ENCODE assay signal across 34 mouse cellular contexts in genomic region chr5:69350596-69350995, GRCm38 (mm10). TPM values are rescaled to one million over a fixed set of nuclear protein-coding genes. Genes with fewer than 3 reads are reported as not detected.
"Had no signal": no experiment of that assay in that cellular context is flagged by ENCODE, and none has a peak within 500 bp of the region (broad histone marks: within the 10 kb centered on the region; RNA-seq: fewer than 3 reads in every experiment).

No protein-coding gene starts in this region.

- H3K36me3 ChIP-seq: limb, embryonic 10.5 days; limb, embryonic 12.5 days; limb, embryonic 13.5 days; limb, embryonic 15.5 days; liver, embryonic 12.5 days; liver, embryonic 13.5 days; liver, embryonic 15.5 days; lung, embryonic 15.5 days; midbrain, embryonic 10.5 days; midbrain, embryonic 12.5 days; midbrain, embryonic 13.5 days; midbrain, embryonic 15.5 days had no signal

- H3K27me3 ChIP-seq: limb, embryonic 12.5 days; limb, embryonic 13.5 days; limb, embryonic 15.5 days; liver, embryonic 12.5 days; liver, embryonic 13.5 days; liver, embryonic 15.5 days; lung, embryonic 15.5 days; megakaryocyte, embryonic 14.5 days; midbrain, embryonic 12.5 days; midbrain, embryonic 13.5 days; midbrain, embryonic 15.5 days had no signal

- ATAC-seq: liver, embryonic 12.5 days; liver, postnatal 0 days; lung, postnatal 0 days; midbrain, embryonic 13.5 days; midbrain, embryonic 15.5 days; midbrain, embryonic 16.5 days had no signal

- H3K9ac ChIP-seq: limb, embryonic 12.5 days; limb, embryonic 13.5 days; limb, embryonic 15.5 days; liver, embryonic 12.5 days; liver, embryonic 13.5 days; liver, embryonic 14.5 days; liver, embryonic 15.5 days; liver, postnatal 0 days; lung, embryonic 14.5 days; lung, embryonic 15.5 days; midbrain, embryonic 12.5 days; midbrain, embryonic 13.5 days; midbrain, embryonic 15.5 days had no signal

- H3K4me3 ChIP-seq: left cerebral cortex, adult 2 months; limb, embryonic 10.5 days; limb, embryonic 12.5 days; limb, embryonic 13.5 days; limb, embryonic 15.5 days; liver, embryonic 12.5 days; liver, embryonic 13.5 days; liver, embryonic 15.5 days; lung, embryonic 15.5 days; megakaryocyte, embryonic 14.5 days; midbrain, embryonic 10.5 days; midbrain, embryonic 12.5 days; midbrain, embryonic 13.5 days; midbrain, embryonic 15.5 days; myocyte had no signal

- DNase-seq: left cerebral cortex, postnatal 4 days; liver; liver, embryonic 13.5 days; liver, postnatal 0 days; lung, adult 18-20 months; lung, adult 2 months; lung, postnatal 10 days; lung, postnatal 14 days; lung, postnatal 36 days; lung, postnatal 4 days; midbrain, embryonic 14.5 days had no signal

- H3K9me3 ChIP-seq: limb, embryonic 10.5 days; limb, embryonic 12.5 days; limb, embryonic 13.5 days; limb, embryonic 15.5 days; liver, embryonic 12.5 days; liver, embryonic 13.5 days; liver, embryonic 15.5 days; lung, embryonic 15.5 days; megakaryocyte, embryonic 14.5 days; midbrain, embryonic 10.5 days; midbrain, embryonic 12.5 days; midbrain, embryonic 13.5 days; midbrain, embryonic 15.5 days had no signal

- H3K4me1 ChIP-seq: limb, embryonic 10.5 days; limb, embryonic 12.5 days; limb, embryonic 13.5 days; limb, embryonic 15.5 days; liver, embryonic 12.5 days; liver, embryonic 13.5 days; liver, embryonic 15.5 days; lung, embryonic 15.5 days; megakaryocyte, embryonic 14.5 days; midbrain, embryonic 10.5 days; midbrain, embryonic 12.5 days; midbrain, embryonic 13.5 days; midbrain, embryonic 15.5 days had no signal

- H3K4me2 ChIP-seq: limb, embryonic 12.5 days; limb, embryonic 13.5 days; limb, embryonic 15.5 days; liver, embryonic 11.5 days; liver, embryonic 12.5 days; liver, embryonic 13.5 days; liver, embryonic 15.5 days; lung, embryonic 14.5 days; lung, embryonic 15.5 days; midbrain, embryonic 11.5 days; midbrain, embryonic 12.5 days; midbrain, embryonic 13.5 days; midbrain, embryonic 15.5 days had no signal

- H3K27ac ChIP-seq: left cerebral cortex, adult 2 months; limb, embryonic 10.5 days; limb, embryonic 12.5 days; limb, embryonic 13.5 days; limb, embryonic 15.5 days; liver, embryonic 12.5 days; liver, embryonic 13.5 days; liver, embryonic 14.5 days; liver, embryonic 15.5 days; lung, embryonic 15.5 days; macrophage; midbrain, embryonic 10.5 days; midbrain, embryonic 12.5 days; midbrain, embryonic 13.5 days; midbrain, embryonic 15.5 days had no signal

RNA-seq across cellular contexts. Expression of gene Kctd8, which starts 9.1 kb away (rescaled TPM):
- polyA plus RNA-seq: liver, adult 2 months; liver, embryonic 14.5 days; liver, embryonic 16.5 days; liver, postnatal 0 days; macrophage; myocyte had no signal
